Mouse (Mus musculus): ENCODE measurements around the gene Nfia.

DNA sequence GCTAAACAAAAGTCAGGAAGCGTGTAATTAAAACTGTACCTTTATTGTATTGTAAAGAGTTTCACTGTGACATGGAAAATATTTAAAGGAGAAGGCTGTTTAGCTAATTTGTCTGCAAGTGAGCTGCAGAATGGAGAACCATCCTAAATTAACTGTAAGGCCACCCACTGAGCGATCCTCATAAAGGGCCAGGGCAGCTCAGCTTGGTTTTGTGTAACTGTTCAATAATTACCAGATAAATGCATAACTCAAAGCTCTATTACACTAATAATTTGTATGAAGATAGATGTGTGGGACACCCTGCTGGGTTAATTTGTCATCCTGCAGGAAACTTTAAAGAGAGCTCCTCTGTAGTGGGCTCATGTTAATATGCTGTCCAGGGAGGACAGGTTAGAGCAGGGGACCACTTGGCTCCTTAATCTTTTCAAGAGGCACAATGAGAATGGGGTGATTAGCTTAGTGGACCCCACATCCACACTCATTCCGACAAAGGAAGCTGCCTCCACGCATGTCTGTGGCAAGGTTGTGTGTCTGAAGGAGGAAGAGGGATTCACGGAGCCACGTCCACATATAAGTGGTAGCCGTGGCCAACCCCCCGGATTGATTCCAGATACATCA lies 277.6 kb downstream of the Nfia start:
- TF ChIP-seq CTCF (conservative IDR thresholded peaks at IDR 0.05; ENCODE audit: low read length) = no peak
- no peak for TF ChIP-seq POU5F1 (IDR thresholded peaks at IDR 0.05; ENCODE audit: borderline replicate concordance, low read length)
- TF ChIP-seq NANOG (IDR thresholded peaks at IDR 0.05; ENCODE audit: borderline replicate concordance, low read length) = no peak
